Mouse (Mus musculus): Measurements from ENCODE around the gene Rad18.
"Not testable (repeated sequence)": the region's sequence is repeated elsewhere in the genome, so short reads cannot be mapped to it uniquely, and the experiment has no call there.

The Rad18 gene

GRCm38 (mm10) chr6:112696056-112696950 lies at the start of gene Rad18:
Gene Rad18, minus strand, starts transcription at chr6:112696686.
- peak; percentile 83 for DNase-seq (ENCODE audit: low spot score)

GRCm38 (mm10) chr6:112742297-112742696 lies 45.8 kb upstream of the Rad18 start:
- no peak for DNase-seq (ENCODE audit: low spot score)

- no peak for DNase-seq (ENCODE audit: low spot score)
Observed at GRCm38 (mm10) chr6:112741766-112742165, 45.3 kb upstream of the Rad18 start.

DNA sequence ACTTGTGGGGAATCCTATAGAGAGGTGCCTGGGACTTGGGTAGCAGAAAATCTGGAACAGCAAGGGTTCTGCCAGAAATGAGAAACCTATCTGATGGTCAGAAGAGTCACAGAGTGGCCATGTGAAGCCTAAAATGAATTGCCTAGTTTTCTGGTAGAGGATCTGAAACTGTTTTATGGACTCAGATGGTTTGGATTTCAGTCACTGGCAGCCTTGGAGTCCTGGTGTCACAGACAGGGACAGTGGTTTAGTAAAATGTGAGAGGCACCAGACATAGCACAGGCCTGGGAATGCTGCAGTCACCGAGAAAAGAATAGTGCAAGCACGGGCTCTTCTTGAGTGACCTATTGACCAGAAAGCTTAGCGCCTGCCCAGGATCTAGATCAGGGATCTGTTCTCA lies 43.1 kb upstream of the Rad18 start:
- no peak for DNase-seq (ENCODE audit: low spot score)

GRCm38 (mm10) chr6:112738924-112739323 lies 42.4 kb upstream of the Rad18 start:
- no peak for DNase-seq (ENCODE audit: low spot score)

GRCm38 (mm10) chr6:112736471-112736870 lies 40.0 kb upstream of the Rad18 start:
- no peak for DNase-seq (ENCODE audit: low spot score)

GRCm38 (mm10) chr6:112735054-112735453 lies 38.6 kb upstream of the Rad18 start:
- no peak for DNase-seq (ENCODE audit: low spot score)

- DNase-seq (ENCODE audit: low spot score), result no peak
Observed at GRCm38 (mm10) chr6:112733942-112734341, 37.5 kb upstream of the Rad18 start.

GRCm38 (mm10) chr6:112732434-112732833 lies 35.9 kb upstream of the Rad18 start:
- no peak for DNase-seq (ENCODE audit: low spot score)

- no peak for DNase-seq (ENCODE audit: low spot score)
Observed at GRCm38 (mm10) chr6:112731386-112731785, 34.9 kb upstream of the Rad18 start.

GRCm38 (mm10) chr6:112728760-112729422 lies 32.4 kb upstream of the Rad18 start:
- DNase-seq (ENCODE audit: low spot score), result no peak

DNA sequence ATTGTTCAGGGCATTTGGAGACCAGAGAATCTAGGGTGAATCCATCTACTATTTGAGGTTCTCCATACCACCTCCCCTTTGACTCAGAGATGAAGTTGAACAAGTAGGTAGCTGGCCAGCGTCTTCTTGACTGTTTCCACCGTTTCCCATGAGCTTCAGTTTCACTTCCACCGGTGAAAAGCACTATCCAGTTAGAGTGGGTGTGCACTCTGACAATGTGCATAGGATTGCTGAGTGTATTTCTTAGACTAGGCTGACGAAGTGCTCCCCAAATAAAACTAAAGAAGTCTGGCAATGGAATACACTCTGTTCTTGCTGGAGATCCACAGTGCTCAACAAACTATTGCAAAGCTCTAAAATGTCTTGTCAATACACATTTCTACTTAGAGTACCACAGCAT lies 29.0 kb upstream of the Rad18 start:
- DNase-seq (ENCODE audit: low spot score), result no peak

GRCm38 (mm10) chr6:112720409-112721080 lies 24.1 kb upstream of the Rad18 start:
- DNase-seq (ENCODE audit: low spot score), result no peak

- DNase-seq (ENCODE audit: low spot score), result no peak
Observed at GRCm38 (mm10) chr6:112719983-112720382, 23.5 kb upstream of the Rad18 start.

GRCm38 (mm10) chr6:112717168-112717567 lies 20.7 kb upstream of the Rad18 start:
- DNase-seq (ENCODE audit: low spot score), result no peak

DNA sequence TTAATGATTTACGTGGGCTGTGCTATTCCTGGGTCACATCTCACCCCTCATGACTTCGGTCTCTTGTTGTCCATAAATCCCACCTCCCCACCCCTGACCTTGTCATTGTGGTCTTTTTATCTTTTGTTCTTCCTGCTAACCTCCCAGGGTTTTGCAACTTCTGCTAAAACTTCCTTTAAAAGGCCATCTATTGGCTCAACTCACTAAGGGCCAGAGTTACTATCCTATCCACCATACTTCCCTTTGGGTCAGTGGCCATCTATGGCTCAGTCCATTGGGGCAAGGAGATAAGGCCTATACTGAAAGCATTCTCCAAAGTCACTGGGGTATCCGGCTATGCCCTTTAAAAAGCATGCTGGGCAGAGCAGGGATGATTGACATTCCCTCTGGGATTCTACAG lies 17.5 kb upstream of the Rad18 start:
- no peak for DNase-seq (ENCODE audit: low spot score)

DNA sequence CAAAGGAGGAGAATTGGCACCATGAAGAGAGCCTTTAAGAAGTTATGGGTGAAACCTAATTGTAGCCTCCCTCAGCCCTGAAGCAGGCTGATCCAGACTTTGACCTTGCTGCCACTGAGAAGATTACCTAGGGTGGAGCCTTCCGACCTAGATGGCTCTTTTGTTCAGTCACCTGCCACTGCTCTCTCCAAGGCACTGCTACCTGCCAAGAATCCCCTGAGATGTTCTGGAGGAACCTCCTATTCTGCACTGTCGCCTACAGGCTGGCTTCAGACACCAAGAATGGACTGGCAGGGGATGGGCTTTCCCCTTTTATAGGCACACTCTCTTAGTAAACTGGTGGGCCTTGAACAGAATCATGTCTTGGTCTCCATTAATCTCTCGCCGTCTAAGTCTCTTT lies 5.8 kb upstream of the Rad18 start:
- DNase-seq (ENCODE audit: low spot score), result not testable (repeated sequence)

DNA sequence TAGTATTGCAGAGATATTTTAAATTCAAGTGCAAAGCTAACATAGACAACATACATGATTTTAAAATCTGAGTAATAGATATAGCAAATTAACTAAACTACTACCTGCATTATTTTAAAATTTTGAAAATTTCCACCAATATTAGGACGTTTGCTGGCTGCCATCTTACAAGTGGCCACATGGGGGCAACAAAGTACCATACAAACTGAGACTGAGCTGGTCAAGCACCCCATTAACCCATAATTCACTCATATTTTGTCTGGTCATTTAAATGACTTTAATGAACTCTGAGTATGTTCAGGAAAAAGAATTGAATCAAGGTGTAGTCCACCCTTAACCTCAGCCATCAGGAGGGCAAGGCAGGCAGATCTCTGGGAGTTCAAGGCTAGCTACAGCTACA lies 3.9 kb upstream of the Rad18 start:
- DNase-seq (ENCODE audit: low spot score), result peak; percentile 31

GRCm38 (mm10) chr6:112699115-112699514 lies 2.6 kb upstream of the Rad18 start:
- no peak for DNase-seq (ENCODE audit: low spot score)

GRCm38 (mm10) chr6:112694492-112694891 lies 2.0 kb downstream of the Rad18 start:
- DNase-seq (ENCODE audit: low spot score), result no peak

DNA sequence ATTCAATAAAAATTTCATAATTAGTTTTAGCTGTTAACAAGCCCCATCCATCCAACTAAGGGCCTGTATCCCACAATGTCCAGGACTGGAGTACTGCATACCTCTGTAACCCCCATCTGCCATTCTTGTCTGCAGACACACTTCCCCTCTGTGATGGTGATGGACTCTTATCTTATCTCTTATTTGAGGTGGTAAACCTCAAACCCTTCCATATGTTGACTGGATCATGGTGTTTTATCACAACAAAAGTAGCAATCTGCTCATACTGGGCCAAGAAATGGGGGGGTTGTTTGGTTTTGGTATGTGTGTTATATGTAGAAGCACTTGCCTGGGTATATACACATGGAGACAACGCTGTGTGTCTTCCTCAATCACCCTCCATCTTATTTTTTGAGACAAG lies 5.0 kb downstream of the Rad18 start:
- DNase-seq (ENCODE audit: low spot score), result no peak

DNA sequence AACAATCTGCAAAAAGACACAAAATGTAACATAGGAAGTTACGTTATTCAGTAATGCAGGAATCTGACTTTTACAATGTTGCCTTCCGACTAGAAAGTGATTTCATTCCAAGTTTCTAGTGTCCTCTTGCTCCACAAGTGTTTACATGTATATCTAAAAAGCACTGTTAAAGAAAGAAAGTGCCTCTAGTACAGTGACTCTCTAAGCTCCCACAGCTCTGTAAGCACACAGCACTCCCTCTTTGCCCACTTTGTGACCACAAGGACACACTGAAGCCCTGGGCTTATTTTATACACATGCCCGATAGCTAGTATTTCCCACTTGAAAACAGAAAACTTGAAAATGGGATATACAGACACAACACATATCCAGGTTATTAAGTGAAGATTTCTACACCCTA lies 8.5 kb downstream of the Rad18 start:
- DNase-seq (ENCODE audit: low spot score), result no peak

DNA sequence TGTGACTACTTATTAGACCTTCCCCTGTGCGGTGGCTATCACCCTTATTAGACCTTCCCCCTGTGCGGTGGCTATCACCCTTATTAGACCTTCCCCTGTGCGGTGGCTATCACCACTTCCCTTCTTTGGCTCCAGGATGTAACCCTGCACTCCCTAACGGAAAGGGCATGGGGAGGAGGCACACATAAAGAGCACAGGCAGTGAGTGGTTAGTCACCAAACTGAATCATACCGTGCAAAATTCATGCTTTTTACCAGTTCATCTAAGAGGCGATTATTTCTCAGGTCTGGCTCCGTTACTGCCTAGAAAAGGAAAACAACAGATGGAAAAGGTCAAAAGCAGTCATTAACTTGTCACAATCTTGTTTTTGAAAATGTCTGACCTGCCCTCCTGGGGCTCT lies 10.0 kb downstream of the Rad18 start:
- DNase-seq (ENCODE audit: low spot score), result no peak

All from c-Kit-positive CD71-positive TER-119-positive erythroid progenitor cells, embryonic 14.5 days (primary cell).